Mouse (Mus musculus): Measurements from ENCODE around the gene Cmah. TPM values are rescaled to one million over a fixed set of nuclear protein-coding genes. Genes with fewer than 3 reads are reported as not detected.

The Cmah gene
- polyA plus RNA-seq, 1 experiment = 0.23 TPM

DNA sequence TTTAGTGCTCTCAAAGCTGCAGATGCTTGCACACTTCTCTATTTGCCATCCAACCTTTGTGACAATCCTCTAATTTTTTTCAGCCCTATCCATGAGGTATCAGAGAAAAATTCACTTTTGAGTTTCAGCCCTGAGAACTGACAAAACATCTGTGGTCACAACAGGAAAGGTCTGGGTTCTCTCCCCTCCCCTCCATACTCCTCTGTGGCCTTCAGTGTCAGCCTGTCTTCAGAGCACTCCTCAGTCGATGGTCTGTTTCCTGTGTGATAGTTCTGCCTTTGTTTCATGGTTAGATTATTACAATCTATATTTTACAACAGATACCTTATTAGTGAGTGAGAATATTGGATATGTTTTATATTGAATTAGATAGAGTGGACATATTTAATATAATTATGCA lies 184.2 kb downstream of the Cmah start:
- H3K27ac ChIP-seq (ENCODE audit: control insufficient read depth, insufficient read depth, low read depth, low read length) = no peak overlapping the region
- H3K36me3 ChIP-seq (ENCODE audit: control insufficient read depth, insufficient read depth, low read length) = no peaks in the 10 kb centered on the region
- no peaks in the 10 kb centered on the region for H3K4me1 ChIP-seq (ENCODE audit: control insufficient read depth, insufficient read depth, low read length)
- no peaks in the 10 kb centered on the region for H3K27me3 ChIP-seq (ENCODE audit: control insufficient read depth, insufficient read depth, low read length)
- TF ChIP-seq POLR2A (IDR thresholded peaks at IDR 0.05; ENCODE audit: control insufficient read depth, low read depth, low read length) = no peak
- TF ChIP-seq CTCF (IDR thresholded peaks at IDR 0.05; ENCODE audit: control insufficient read depth, insufficient read depth, insufficient replicate concordance, low read depth, low read length) = no peak
- no peak overlapping the region for H3K4me3 ChIP-seq (ENCODE audit: control insufficient read depth, low read depth, low read length)

DNA sequence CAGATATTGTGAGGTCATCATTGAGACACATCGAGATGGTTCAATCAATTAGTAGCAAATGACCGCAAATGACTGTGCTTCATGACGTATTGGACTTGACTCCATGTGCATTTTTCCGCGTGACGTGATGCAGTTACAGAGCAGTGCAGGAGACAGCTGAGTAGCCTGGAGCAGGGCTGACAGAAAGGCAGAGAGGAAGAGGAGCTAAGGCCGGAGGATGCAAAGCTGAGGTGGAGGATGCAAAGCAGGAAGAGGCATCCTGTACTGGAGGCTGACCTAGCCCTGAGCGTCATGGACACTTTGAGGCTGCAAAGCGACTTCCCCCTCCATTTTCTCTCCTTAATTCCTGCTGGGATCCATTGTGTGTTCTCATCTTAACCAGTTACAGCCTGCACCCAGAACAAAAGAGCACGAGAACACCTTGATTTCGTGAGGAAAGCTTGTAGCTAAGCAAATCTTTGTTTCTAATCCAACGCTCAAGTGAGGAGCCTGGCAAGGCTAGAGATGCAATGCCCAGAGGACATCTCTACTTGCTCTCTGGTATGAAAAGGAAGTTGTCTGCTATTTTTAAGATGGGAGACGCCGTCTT lies 184.8 kb downstream of the Cmah start:
- TF ChIP-seq POLR2A (IDR thresholded peaks at IDR 0.05; ENCODE audit: control insufficient read depth, low read depth, low read length) = no peak
- TF ChIP-seq CTCF (IDR thresholded peaks at IDR 0.05; ENCODE audit: control insufficient read depth, insufficient read depth, insufficient replicate concordance, low read depth, low read length) = no peak
- Histone ChIP-seq H3K27ac (ENCODE audit: control insufficient read depth, insufficient read depth, low read depth, low read length) (no peak overlapping the region), H3K4me3 (ENCODE audit: control insufficient read depth, low read depth, low read length) (no peak overlapping the region), H3K27me3 (ENCODE audit: control insufficient read depth, insufficient read depth, low read length) (no peaks in the 10 kb centered on the region), H3K4me1 (ENCODE audit: control insufficient read depth, insufficient read depth, low read length) (no peaks in the 10 kb centered on the region), H3K36me3 (ENCODE audit: control insufficient read depth, insufficient read depth, low read length) (no peaks in the 10 kb centered on the region)

DNA sequence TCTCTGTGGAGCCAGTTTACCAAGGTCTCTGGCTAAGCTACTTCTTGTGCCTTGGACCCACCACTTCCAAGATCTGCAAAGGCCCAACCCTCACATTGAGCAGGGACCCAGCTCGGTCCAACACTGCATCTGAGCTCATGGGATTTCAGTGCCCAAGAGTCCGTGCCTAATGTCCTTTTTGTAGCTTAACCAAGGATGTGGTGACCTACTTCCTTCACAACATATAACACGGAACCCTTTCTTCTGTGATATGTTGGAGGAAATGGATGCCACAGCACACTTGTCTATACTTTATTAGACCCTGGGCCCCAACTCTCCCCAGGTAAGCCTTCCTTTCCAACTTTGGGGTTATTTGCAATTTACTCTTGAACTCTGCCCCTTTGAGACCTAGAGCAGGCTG lies 186.5 kb downstream of the Cmah start:
- Histone ChIP-seq H3K4me3 (ENCODE audit: control insufficient read depth, low read depth, low read length) (no peak overlapping the region), H3K27ac (ENCODE audit: control insufficient read depth, insufficient read depth, low read depth, low read length) (no peak overlapping the region)

DNA sequence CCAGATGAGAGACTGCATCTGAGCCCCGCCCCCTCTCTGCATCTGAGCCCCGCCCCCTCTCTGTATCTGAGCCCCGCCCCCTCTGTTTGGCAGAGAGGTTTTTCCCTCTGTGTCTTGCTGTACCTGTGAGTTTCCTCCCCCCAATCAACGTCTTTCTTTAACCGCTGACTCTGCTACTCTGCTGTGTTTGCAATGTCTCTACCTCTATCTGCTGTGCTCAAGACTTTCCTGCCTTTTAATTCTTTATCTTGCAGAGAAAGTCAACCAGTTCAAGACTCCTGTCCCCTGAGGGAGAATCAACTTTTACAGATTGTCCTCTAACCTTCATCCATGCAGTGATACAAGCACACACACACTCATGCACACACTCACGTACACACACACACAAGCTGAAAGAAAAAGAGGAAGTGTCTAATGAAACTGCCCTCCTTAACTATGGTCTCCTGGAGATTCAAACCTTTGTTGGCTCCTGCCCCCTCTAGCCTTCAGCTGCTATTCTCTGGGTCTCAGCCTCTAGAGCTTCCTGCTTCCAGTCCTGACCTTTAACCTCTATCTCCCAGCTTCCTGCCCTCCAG lies 188.0 kb downstream of the Cmah start:
- no peaks in the 10 kb centered on the region for H3K4me1 ChIP-seq (ENCODE audit: control insufficient read depth, insufficient read depth, low read length)
- no peaks in the 10 kb centered on the region for H3K27me3 ChIP-seq (ENCODE audit: control insufficient read depth, insufficient read depth, low read length)
- H3K36me3 ChIP-seq (ENCODE audit: control insufficient read depth, insufficient read depth, low read length) = no peaks in the 10 kb centered on the region
- TF ChIP-seq CTCF (IDR thresholded peaks at IDR 0.05; ENCODE audit: control insufficient read depth, insufficient read depth, insufficient replicate concordance, low read depth, low read length) (no peak), POLR2A (IDR thresholded peaks at IDR 0.05; ENCODE audit: control insufficient read depth, low read depth, low read length) (no peak)
- no peak overlapping the region for H3K27ac ChIP-seq (ENCODE audit: control insufficient read depth, insufficient read depth, low read depth, low read length)
- H3K4me3 ChIP-seq (ENCODE audit: control insufficient read depth, low read depth, low read length) = no peak overlapping the region

More for the DNA sequence above, 186.5 kb downstream of the Cmah start:
- Histone ChIP-seq H3K4me1 (ENCODE audit: control insufficient read depth, insufficient read depth, low read length) (no peaks in the 10 kb centered on the region), H3K36me3 (ENCODE audit: control insufficient read depth, insufficient read depth, low read length) (no peaks in the 10 kb centered on the region), H3K27me3 (ENCODE audit: control insufficient read depth, insufficient read depth, low read length) (no peaks in the 10 kb centered on the region)
- no peak for TF ChIP-seq CTCF (IDR thresholded peaks at IDR 0.05; ENCODE audit: control insufficient read depth, insufficient read depth, insufficient replicate concordance, low read depth, low read length)
- no peak for TF ChIP-seq POLR2A (IDR thresholded peaks at IDR 0.05; ENCODE audit: control insufficient read depth, low read depth, low read length)

DNA sequence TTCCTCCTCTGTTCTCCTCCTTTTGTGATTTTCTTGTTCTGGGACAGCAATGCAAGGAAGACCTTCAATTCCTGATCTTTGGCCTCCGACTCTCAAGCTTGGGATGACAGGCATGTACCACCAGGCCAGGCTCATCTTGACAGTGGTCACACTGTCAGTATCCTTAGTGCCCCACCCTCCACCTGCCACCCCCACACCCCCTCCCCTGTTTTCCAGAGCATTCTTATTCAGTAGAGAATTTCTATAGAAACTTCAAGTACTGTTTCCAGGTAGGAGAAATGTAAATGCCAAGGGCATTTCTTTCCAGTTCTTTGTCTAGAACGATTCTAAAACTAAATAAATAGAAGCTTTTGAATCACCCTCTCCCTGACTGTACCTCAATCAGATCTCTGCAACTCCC lies 190.6 kb downstream of the Cmah start:
- Histone ChIP-seq H3K4me1 (ENCODE audit: control insufficient read depth, insufficient read depth, low read length) (peaks cover 9% of the 10 kb centered on the region), H3K27ac (ENCODE audit: control insufficient read depth, insufficient read depth, low read depth, low read length) (no peak overlapping the region), H3K27me3 (ENCODE audit: control insufficient read depth, insufficient read depth, low read length) (no peaks in the 10 kb centered on the region), H3K4me3 (ENCODE audit: control insufficient read depth, low read depth, low read length) (no peak overlapping the region), H3K36me3 (ENCODE audit: control insufficient read depth, insufficient read depth, low read length) (no peaks in the 10 kb centered on the region)
- TF ChIP-seq CTCF (IDR thresholded peaks at IDR 0.05; ENCODE audit: control insufficient read depth, insufficient read depth, insufficient replicate concordance, low read depth, low read length) (no peak), POLR2A (IDR thresholded peaks at IDR 0.05; ENCODE audit: control insufficient read depth, low read depth, low read length) (no peak)

DNA sequence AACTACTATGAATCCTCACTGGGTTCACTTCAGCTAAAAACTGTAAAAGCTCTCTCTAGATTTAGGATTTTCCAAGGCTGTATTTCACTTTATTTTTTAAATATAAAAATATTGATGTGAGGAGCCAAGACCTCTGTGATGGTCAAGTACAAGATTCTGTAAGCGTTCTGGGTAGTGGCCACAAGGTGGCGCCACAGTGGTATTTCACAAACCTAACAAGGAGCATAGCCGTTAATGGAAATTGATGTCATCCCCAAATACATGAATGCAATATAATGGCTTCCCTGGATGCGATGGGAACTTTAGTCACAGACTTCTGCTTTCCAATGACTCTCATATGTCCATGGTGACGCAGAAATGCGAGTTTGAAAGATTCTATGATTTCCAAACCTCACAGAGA lies 191.7 kb downstream of the Cmah start:
- Histone ChIP-seq H3K4me1 (ENCODE audit: control insufficient read depth, insufficient read depth, low read length) (peaks cover 9% of the 10 kb centered on the region), H3K27ac (ENCODE audit: control insufficient read depth, insufficient read depth, low read depth, low read length) (no peak overlapping the region), H3K27me3 (ENCODE audit: control insufficient read depth, insufficient read depth, low read length) (no peaks in the 10 kb centered on the region), H3K4me3 (ENCODE audit: control insufficient read depth, low read depth, low read length) (no peak overlapping the region), H3K36me3 (ENCODE audit: control insufficient read depth, insufficient read depth, low read length) (no peaks in the 10 kb centered on the region)
- no peak for TF ChIP-seq CTCF (IDR thresholded peaks at IDR 0.05; ENCODE audit: control insufficient read depth, insufficient read depth, insufficient replicate concordance, low read depth, low read length)
- TF ChIP-seq POLR2A (IDR thresholded peaks at IDR 0.05; ENCODE audit: control insufficient read depth, low read depth, low read length) = no peak

DNA sequence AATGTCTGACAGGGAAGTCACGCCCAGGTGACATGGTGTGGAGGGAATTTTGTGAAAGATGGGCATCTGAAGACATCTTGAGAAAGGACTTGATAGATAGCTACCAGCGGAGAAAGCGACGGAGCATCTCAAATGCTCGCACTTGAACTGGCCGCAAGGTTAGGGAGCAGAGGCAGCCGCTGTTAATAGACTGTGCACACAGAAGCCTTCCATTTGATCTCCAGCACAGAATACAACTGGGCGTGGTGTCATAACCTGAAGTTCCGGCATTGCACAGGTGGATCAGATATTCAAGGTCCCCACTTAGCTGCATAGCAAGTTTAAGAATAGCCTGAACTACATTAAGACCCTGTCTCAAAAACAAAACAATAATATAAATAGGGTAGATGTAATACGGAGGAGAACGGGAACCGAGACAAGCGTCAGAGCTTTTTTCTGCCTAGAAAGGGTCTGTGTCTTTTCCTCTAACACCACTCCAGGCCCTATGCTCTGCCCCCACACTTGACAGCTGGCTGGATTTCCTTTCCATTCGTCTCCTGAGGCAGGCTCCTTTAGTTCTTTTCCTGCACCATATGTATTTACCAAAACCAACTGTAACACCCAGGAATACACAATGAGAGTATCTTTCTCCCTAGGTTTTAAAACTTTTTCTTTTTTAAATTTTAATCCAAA lies 192.9 kb downstream of the Cmah start:
- H3K27me3 ChIP-seq (ENCODE audit: control insufficient read depth, insufficient read depth, low read length) = no peaks in the 10 kb centered on the region
- H3K4me1 ChIP-seq (ENCODE audit: control insufficient read depth, insufficient read depth, low read length) = peaks cover 9% of the 10 kb centered on the region
- H3K36me3 ChIP-seq (ENCODE audit: control insufficient read depth, insufficient read depth, low read length) = no peaks in the 10 kb centered on the region
- no peak overlapping the region for H3K4me3 ChIP-seq (ENCODE audit: control insufficient read depth, low read depth, low read length)
- TF ChIP-seq CTCF (IDR thresholded peaks at IDR 0.05; ENCODE audit: control insufficient read depth, insufficient read depth, insufficient replicate concordance, low read depth, low read length) (no peak), POLR2A (IDR thresholded peaks at IDR 0.05; ENCODE audit: control insufficient read depth, low read depth, low read length) (no peak)
- no peak overlapping the region for H3K27ac ChIP-seq (ENCODE audit: control insufficient read depth, insufficient read depth, low read depth, low read length)
